Mouse (Mus musculus): ENCODE measurements around the gene Prrc2a. TPM values are rescaled to one million over a fixed set of nuclear protein-coding genes. Genes with fewer than 3 reads are reported as not detected.

Prrc2a gene
- polyA plus RNA-seq, 1 experiment from 2014 or later = 163 TPM

GRCm38 (mm10) chr17:35104079-35104478 lies 60.6 kb downstream of the Prrc2a start:
- H3K9ac ChIP-seq (ENCODE audit: low read depth, low read length) = no peak overlapping the region
- peaks cover 10% of the 10 kb centered on the region for H3K4me1 ChIP-seq (ENCODE audit: control insufficient read depth, insufficient read depth, low read length)
- 79% methylated on average over 7 of the region's 7 CpGs for WGBS (ENCODE audit: insufficient replicate concordance)
- H3K4me3 ChIP-seq (ENCODE audit: low read depth, low read length) = no peak overlapping the region
- peaks cover 13% of the 10 kb centered on the region for H3K36me3 ChIP-seq (ENCODE audit: control insufficient read depth, insufficient read depth, low read length)
- no peak for ATAC-seq (replicated peaks; ENCODE audit: insufficient number of reproducible peaks, low FRiP score, low TSS enrichment)
- H3K27me3 ChIP-seq (ENCODE audit: control insufficient read depth, insufficient read depth, low read length) = no peaks in the 10 kb centered on the region
- no peak overlapping the region for H3K4me2 ChIP-seq
- no peaks in the 10 kb centered on the region for H3K9me3 ChIP-seq (replicated peaks; ENCODE audit: control insufficient read depth, low read length)
- no peak overlapping the region for H3K27ac ChIP-seq (ENCODE audit: low read depth, low read length)

- ATAC-seq (replicated peaks; ENCODE audit: insufficient number of reproducible peaks, low FRiP score, low TSS enrichment) = no peak
- Histone ChIP-seq H3K36me3 (ENCODE audit: control insufficient read depth, insufficient read depth, low read length) (peaks cover 14% of the 10 kb centered on the region), H3K4me2 (no peak overlapping the region), H3K4me1 (ENCODE audit: control insufficient read depth, insufficient read depth, low read length) (peaks cover 10% of the 10 kb centered on the region), H3K9ac (ENCODE audit: low read depth, low read length) (no peak overlapping the region), H3K4me3 (ENCODE audit: low read depth, low read length) (no peak overlapping the region), H3K27me3 (ENCODE audit: control insufficient read depth, insufficient read depth, low read length) (no peaks in the 10 kb centered on the region), H3K27ac (ENCODE audit: low read depth, low read length) (no peak overlapping the region), H3K9me3 (replicated peaks; ENCODE audit: control insufficient read depth, low read length) (no peaks in the 10 kb centered on the region)
- 60% methylated on average over 6 of the region's 6 CpGs for WGBS (ENCODE audit: insufficient replicate concordance)
Observed at GRCm38 (mm10) chr17:35103221-35103690, 61.4 kb downstream of the Prrc2a start.

GRCm38 (mm10) chr17:35102299-35102698 lies 62.4 kb downstream of the Prrc2a start:
- H3K9ac ChIP-seq (ENCODE audit: low read depth, low read length) = no peak overlapping the region
- H3K4me3 ChIP-seq (ENCODE audit: low read depth, low read length) = no peak overlapping the region
- no peak overlapping the region for H3K4me2 ChIP-seq
- no peaks in the 10 kb centered on the region for H3K9me3 ChIP-seq (replicated peaks; ENCODE audit: control insufficient read depth, low read length)
- no peaks in the 10 kb centered on the region for H3K27me3 ChIP-seq (ENCODE audit: control insufficient read depth, insufficient read depth, low read length)
- peaks cover 18% of the 10 kb centered on the region for H3K36me3 ChIP-seq (ENCODE audit: control insufficient read depth, insufficient read depth, low read length)
- H3K4me1 ChIP-seq (ENCODE audit: control insufficient read depth, insufficient read depth, low read length) = peaks cover 10% of the 10 kb centered on the region
- WGBS (ENCODE audit: insufficient replicate concordance) = 71% methylated on average over 8 of the region's 8 CpGs
- no peak overlapping the region for H3K27ac ChIP-seq (ENCODE audit: low read depth, low read length)
- no peak for ATAC-seq (replicated peaks; ENCODE audit: insufficient number of reproducible peaks, low FRiP score, low TSS enrichment)

GRCm38 (mm10) chr17:35101161-35101560 lies 63.5 kb downstream of the Prrc2a start:
- Histone ChIP-seq H3K4me2 (no peak overlapping the region), H3K9ac (ENCODE audit: low read depth, low read length) (no peak overlapping the region), H3K36me3 (ENCODE audit: control insufficient read depth, insufficient read depth, low read length) (peaks cover 21% of the 10 kb centered on the region)

GRCm38 (mm10) chr17:35100196-35100765 lies 64.4 kb downstream of the Prrc2a start:
- ATAC-seq (replicated peaks; ENCODE audit: insufficient number of reproducible peaks, low FRiP score, low TSS enrichment) = no peak
- H3K9me3 ChIP-seq (replicated peaks; ENCODE audit: control insufficient read depth, low read length) = no peaks in the 10 kb centered on the region
- no peak overlapping the region for H3K9ac ChIP-seq (ENCODE audit: low read depth, low read length)
- no peak overlapping the region for H3K27ac ChIP-seq (ENCODE audit: low read depth, low read length)
- no peak overlapping the region for H3K4me2 ChIP-seq
- no peaks in the 10 kb centered on the region for H3K27me3 ChIP-seq (ENCODE audit: control insufficient read depth, insufficient read depth, low read length)
- peaks cover 22% of the 10 kb centered on the region for H3K36me3 ChIP-seq (ENCODE audit: control insufficient read depth, insufficient read depth, low read length)
- H3K4me3 ChIP-seq (ENCODE audit: low read depth, low read length) = no peak overlapping the region
- 56% methylated on average over 10 of the region's 10 CpGs for WGBS (ENCODE audit: insufficient replicate concordance)
- peaks cover 10% of the 10 kb centered on the region for H3K4me1 ChIP-seq (ENCODE audit: control insufficient read depth, insufficient read depth, low read length)

More at GRCm38 (mm10) chr17:35101161-35101560, 63.5 kb downstream of the Prrc2a start:
- Histone ChIP-seq H3K27ac (ENCODE audit: low read depth, low read length) (no peak overlapping the region), H3K27me3 (ENCODE audit: control insufficient read depth, insufficient read depth, low read length) (no peaks in the 10 kb centered on the region), H3K4me3 (ENCODE audit: low read depth, low read length) (no peak overlapping the region), H3K4me1 (ENCODE audit: control insufficient read depth, insufficient read depth, low read length) (peaks cover 10% of the 10 kb centered on the region), H3K9me3 (replicated peaks; ENCODE audit: control insufficient read depth, low read length) (no peaks in the 10 kb centered on the region)
- 84% methylated on average over 11 of the region's 11 CpGs for WGBS (ENCODE audit: insufficient replicate concordance)
- no peak for ATAC-seq (replicated peaks; ENCODE audit: insufficient number of reproducible peaks, low FRiP score, low TSS enrichment)

Small RNAs within 50 kb of the gene (microRNA-seq; reads per million reads assigned to microRNA genes)
- not detected for gene Mir6973a (ENCODE audit: borderline number of aligned reads)
- gene Mir6974 (ENCODE audit: borderline number of aligned reads) = not detected

Other genes starting within 250 kb of the Prrc2a start
- gene Neu1, start 233.6 kb downstream of the Prrc2a start, polyA plus RNA-seq (2014; fragmentation: Nextera tagmentation; extraction: Ambion mirVana) = 16.0 and 16.6 TPM in 2 replicates
- gene Hspa1b, start 205.7 kb downstream of the Prrc2a start, polyA plus RNA-seq (2014; fragmentation: Nextera tagmentation; extraction: Ambion mirVana) = 0.48 and 0.50 TPM in 2 replicates
- not detected in 2 replicates for gene Gm20481, start 195.0 kb downstream of the Prrc2a start, polyA plus RNA-seq (2014; fragmentation: Nextera tagmentation; extraction: Ambion mirVana)
- 1.9 and 2.5 TPM in 2 replicates for gene Hspa1a, start 192.7 kb downstream of the Prrc2a start, polyA plus RNA-seq (2014; fragmentation: Nextera tagmentation; extraction: Ambion mirVana)
- gene Hspa1l, start 192.2 kb downstream of the Prrc2a start, polyA plus RNA-seq (2014; fragmentation: Nextera tagmentation; extraction: Ambion mirVana) = 1.7 and 4.0 TPM in 2 replicates
- gene Lsm2, start 183.0 kb downstream of the Prrc2a start, polyA plus RNA-seq (2014; fragmentation: Nextera tagmentation; extraction: Ambion mirVana) = 162 and 169 TPM in 2 replicates
- gene Vars, start 163.9 kb downstream of the Prrc2a start, polyA plus RNA-seq (2014; fragmentation: Nextera tagmentation; extraction: Ambion mirVana) = 55.7 and 59.7 TPM in 2 replicates
- 0.20 and 0.27 TPM in 2 replicates for gene Vwa7, start 148.3 kb downstream of the Prrc2a start, polyA plus RNA-seq (2014; fragmentation: Nextera tagmentation; extraction: Ambion mirVana)
- 1.8 and 2.1 TPM in 2 replicates for gene Sapcd1, start 136.9 kb downstream of the Prrc2a start, polyA plus RNA-seq (2014; fragmentation: Nextera tagmentation; extraction: Ambion mirVana)
- gene Msh5, start 118.2 kb downstream of the Prrc2a start, polyA plus RNA-seq (2014; fragmentation: Nextera tagmentation; extraction: Ambion mirVana) = 4.4 and 4.6 TPM in 2 replicates
- 86.4 and 228 TPM in 2 replicates for gene Clic1, start 114.9 kb downstream of the Prrc2a start, polyA plus RNA-seq (2014; fragmentation: Nextera tagmentation; extraction: Ambion mirVana)
- gene Ddah2, start 105.9 kb downstream of the Prrc2a start, polyA plus RNA-seq (2014; fragmentation: Nextera tagmentation; extraction: Ambion mirVana) = 213 and 217 TPM in 2 replicates
- gene Ly6g6c, start 99.5 kb downstream of the Prrc2a start, polyA plus RNA-seq (2014; fragmentation: Nextera tagmentation; extraction: Ambion mirVana) = not detected in 2 replicates
- gene Mpig6b, start 98.7 kb downstream of the Prrc2a start, polyA plus RNA-seq (2014; fragmentation: Nextera tagmentation; extraction: Ambion mirVana) = 1.4 and 1.8 TPM in 2 replicates
- gene Ly6g6e, start 88.0 kb downstream of the Prrc2a start, polyA plus RNA-seq (2014; fragmentation: Nextera tagmentation; extraction: Ambion mirVana) = 0.42 TPM in 1 of 2 replicates, not detected in the other
- gene Ly6g6d, start 86.8 kb downstream of the Prrc2a start, polyA plus RNA-seq (2014; fragmentation: Nextera tagmentation; extraction: Ambion mirVana) = 2.0 and 2.2 TPM in 2 replicates
- 1.8 TPM in 2 replicates for gene Ly6g6f, start 79.3 kb downstream of the Prrc2a start, polyA plus RNA-seq (2014; fragmentation: Nextera tagmentation; extraction: Ambion mirVana)
- 47.4 and 51.2 TPM in 2 replicates for gene Abhd16a, start 75.6 kb downstream of the Prrc2a start, polyA plus RNA-seq (2014; fragmentation: Nextera tagmentation; extraction: Ambion mirVana)
- not detected in 2 replicates for gene Ly6g5c, start 56.6 kb downstream of the Prrc2a start, polyA plus RNA-seq (2014; fragmentation: Nextera tagmentation; extraction: Ambion mirVana)
- gene Ly6g5b, start 49.5 kb downstream of the Prrc2a start, polyA plus RNA-seq (2014; fragmentation: Nextera tagmentation; extraction: Ambion mirVana) = 0.36 and 0.56 TPM in 2 replicates
- 15.7 and 17.2 TPM in 2 replicates for gene Gpank1, start 43.4 kb downstream of the Prrc2a start, polyA plus RNA-seq (2014; fragmentation: Nextera tagmentation; extraction: Ambion mirVana)
- 221 and 222 TPM in 2 replicates for gene Csnk2b, start 42.8 kb downstream of the Prrc2a start, polyA plus RNA-seq (2014; fragmentation: Nextera tagmentation; extraction: Ambion mirVana)
- 8.4 and 10.8 TPM in 2 replicates for gene D17H6S53E, start 38.5 kb downstream of the Prrc2a start, polyA plus RNA-seq (2014; fragmentation: Nextera tagmentation; extraction: Ambion mirVana)
- gene Apom, start 32.8 kb downstream of the Prrc2a start, polyA plus RNA-seq (2014; fragmentation: Nextera tagmentation; extraction: Ambion mirVana) = 2.3 and 12.9 TPM in 2 replicates
- 72.5 and 77.4 TPM in 2 replicates for gene Bag6, start 29.7 kb downstream of the Prrc2a start, polyA plus RNA-seq (2014; fragmentation: Nextera tagmentation; extraction: Ambion mirVana)
- gene Aif1, start 11.2 kb upstream of the Prrc2a start, polyA plus RNA-seq (2014; fragmentation: Nextera tagmentation; extraction: Ambion mirVana) = 2.7 and 4.2 TPM in 2 replicates
- gene Lst1, start 23.5 kb upstream of the Prrc2a start, polyA plus RNA-seq (2014; fragmentation: Nextera tagmentation; extraction: Ambion mirVana) = 4.9 and 5.0 TPM in 2 replicates
- gene Ltb, start 29.5 kb upstream of the Prrc2a start, polyA plus RNA-seq (2014; fragmentation: Nextera tagmentation; extraction: Ambion mirVana) = 0.42 TPM in 1 of 2 replicates, not detected in the other
- gene Tnf, start 37.1 kb upstream of the Prrc2a start, polyA plus RNA-seq (2014; fragmentation: Nextera tagmentation; extraction: Ambion mirVana) = not detected in 2 replicates
- gene Lta, start 40.5 kb upstream of the Prrc2a start, polyA plus RNA-seq (2014; fragmentation: Nextera tagmentation; extraction: Ambion mirVana) = not detected in 2 replicates
- gene Gm16181, start 55.9 kb upstream of the Prrc2a start, polyA plus RNA-seq (2014; fragmentation: Nextera tagmentation; extraction: Ambion mirVana) = 0.44 TPM in 1 of 2 replicates, not detected in the other
- 9.3 and 10.1 TPM in 2 replicates for gene Atp6v1g2, start 68.8 kb upstream of the Prrc2a start, polyA plus RNA-seq (2014; fragmentation: Nextera tagmentation; extraction: Ambion mirVana)
- gene Nfkbil1, start 70.9 kb upstream of the Prrc2a start, polyA plus RNA-seq (2014; fragmentation: Nextera tagmentation; extraction: Ambion mirVana) = 2.3 and 4.9 TPM in 2 replicates
- 317 and 318 TPM in 2 replicates for gene Ddx39b, start 76.8 kb upstream of the Prrc2a start, polyA plus RNA-seq (2014; fragmentation: Nextera tagmentation; extraction: Ambion mirVana)
- 21.0 and 29.1 TPM in 2 replicates for gene H2-D1, start 97.8 kb upstream of the Prrc2a start, polyA plus RNA-seq (2014; fragmentation: Nextera tagmentation; extraction: Ambion mirVana)
- gene H2-Q1, start 155.5 kb upstream of the Prrc2a start, polyA plus RNA-seq (2014; fragmentation: Nextera tagmentation; extraction: Ambion mirVana) = 0.18 and 0.53 TPM in 2 replicates
- 9.0 and 10.1 TPM in 2 replicates for gene H2-Q2, start 177.3 kb upstream of the Prrc2a start, polyA plus RNA-seq (2014; fragmentation: Nextera tagmentation; extraction: Ambion mirVana)
- gene H2-Q4, start 214.7 kb upstream of the Prrc2a start, polyA plus RNA-seq (2014; fragmentation: Nextera tagmentation; extraction: Ambion mirVana) = 1.8 and 2.7 TPM in 2 replicates